Mouse (Mus musculus): ENCODE measurements at regions not wholly inside any gene's neighbourhood (a gene's known extent, or its start where the extent isn't known, plus 50 kb on each side); places are given as distances from the start of the nearest gene placed in this dataset.
A peak's percentile ranks its signal among the peaks of the same experiment; 100 is the strongest.

- DNase-seq (ENCODE audit: low read depth, low spot score): no peak
Observed at GRCm38 (mm10) chr8:87116190-87116765, 231.2 kb upstream of the N4bp1 start.

- no peak for DNase-seq (ENCODE audit: low read depth, low spot score)
Observed at GRCm38 (mm10) chr8:87112355-87112754, 227.3 kb upstream of the N4bp1 start.

DNA sequence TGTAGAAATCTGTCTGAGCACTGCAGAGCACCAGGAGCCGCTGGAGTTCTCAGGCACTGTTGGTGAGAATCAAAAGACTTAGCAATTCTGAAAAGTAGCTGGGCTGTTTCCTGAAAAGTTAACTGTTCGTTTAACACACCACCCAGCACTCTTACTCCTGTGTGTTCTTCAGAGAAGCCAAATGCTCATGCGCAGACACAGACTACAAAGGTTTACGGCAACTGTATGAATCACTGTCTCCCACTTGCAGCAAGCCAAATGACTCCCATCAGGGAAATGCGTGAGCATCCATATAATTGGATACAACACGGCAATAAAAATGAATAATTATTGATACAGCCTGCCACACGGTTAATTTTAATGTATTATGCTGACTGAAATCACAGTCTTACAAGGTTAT lies 220.0 kb upstream of the N4bp1 start:
- DNase-seq (ENCODE audit: low read depth, low spot score): no peak

DNA sequence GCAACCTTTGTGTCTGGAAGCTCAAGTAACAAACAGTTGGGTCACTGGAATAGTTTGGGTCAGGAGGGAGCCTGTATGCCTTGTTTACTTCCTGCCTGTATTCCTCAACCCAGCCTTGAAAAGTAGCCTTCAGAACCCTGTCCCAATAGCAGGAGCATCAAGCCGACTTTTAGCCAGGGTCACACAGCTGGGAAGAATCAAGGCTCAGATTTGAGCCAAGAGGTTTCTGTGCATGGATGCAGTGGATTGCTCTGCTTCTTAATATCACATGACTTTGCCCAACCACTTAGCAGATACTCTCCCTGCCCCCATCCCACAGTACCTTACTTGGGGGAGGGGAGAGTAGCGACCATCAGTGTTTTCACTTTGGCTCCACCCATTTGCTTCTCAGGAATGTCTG lies 210.2 kb upstream of the N4bp1 start:
- DNase-seq (ENCODE audit: low read depth, low spot score): peak; percentile 14

- DNase-seq (ENCODE audit: low read depth, low spot score): no peak
Observed at GRCm38 (mm10) chr8:87094685-87095084, 209.6 kb upstream of the N4bp1 start.

DNA sequence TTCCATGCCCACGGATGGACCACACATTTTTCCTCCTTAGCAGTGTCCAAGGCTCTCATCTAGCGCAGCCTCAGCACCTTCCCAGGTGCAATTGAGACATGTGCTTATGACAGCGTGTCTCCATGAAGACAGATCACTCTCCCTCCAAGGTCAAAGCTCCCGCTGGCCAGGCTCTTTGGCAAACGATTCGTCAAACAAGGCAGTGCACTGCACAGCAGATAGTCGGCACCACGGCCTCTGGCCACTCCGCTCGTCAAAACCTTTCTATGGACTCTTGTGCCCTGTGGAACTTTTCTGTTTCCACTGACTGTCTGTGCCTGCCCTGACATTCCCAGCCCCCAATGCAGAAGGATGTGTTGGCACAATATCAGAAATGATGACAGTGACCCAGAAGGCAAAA lies 208.7 kb upstream of the N4bp1 start:
- no peak for DNase-seq (ENCODE audit: low read depth, low spot score)

DNA sequence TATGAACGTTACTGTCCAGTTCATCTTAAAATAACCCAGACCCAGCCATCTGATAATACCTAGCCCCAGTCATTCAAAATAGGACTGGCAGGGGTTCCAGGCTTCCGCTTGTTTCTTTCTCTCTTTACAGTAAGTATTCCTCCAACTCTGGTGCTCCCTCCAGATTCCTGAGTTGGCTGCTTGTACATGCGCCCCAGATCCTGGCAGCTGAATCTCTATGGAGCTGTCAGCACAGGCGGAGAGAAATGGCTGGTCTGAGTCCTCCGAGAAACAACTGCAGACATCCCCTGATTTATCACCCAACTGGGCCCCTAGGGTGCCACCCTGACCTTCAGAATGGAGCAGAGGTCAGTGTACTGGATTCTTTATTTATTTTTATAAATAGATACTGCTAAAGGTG lies 208.0 kb upstream of the N4bp1 start:
- no peak for DNase-seq (ENCODE audit: low read depth, low spot score)

GRCm38 (mm10) chr8:87087451-87088095 lies 202.5 kb upstream of the N4bp1 start:
- DNase-seq (ENCODE audit: low read depth, low spot score): peak; percentile 25

- DNase-seq (ENCODE audit: low read depth, low spot score): no peak
Observed at GRCm38 (mm10) chr8:87078260-87078659, 193.2 kb upstream of the N4bp1 start.

GRCm38 (mm10) chr8:87075921-87076320 lies 190.9 kb upstream of the N4bp1 start:
- DNase-seq (ENCODE audit: low read depth, low spot score): no peak

DNA sequence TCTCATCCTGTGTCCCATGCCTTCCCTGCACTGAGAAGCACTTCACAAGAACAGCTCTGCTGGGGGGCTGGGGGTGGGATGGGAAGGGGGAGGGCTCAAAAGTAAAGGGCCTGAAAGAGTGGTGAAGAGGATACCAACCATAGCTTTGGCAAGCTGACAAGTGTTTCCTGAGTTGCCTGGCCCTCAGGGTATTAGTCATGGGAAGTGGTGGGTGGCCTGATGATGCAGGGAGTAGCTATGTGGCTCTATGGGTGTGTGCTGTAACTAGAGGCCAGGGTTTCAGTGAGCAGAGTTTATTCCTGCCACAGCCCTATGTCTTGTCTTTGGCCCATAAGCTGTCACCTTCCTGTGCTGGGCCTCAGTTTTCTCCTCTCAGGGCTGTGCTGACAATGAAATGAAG lies 186.2 kb upstream of the N4bp1 start:
- DNase-seq (ENCODE audit: low read depth, low spot score): no peak

DNA sequence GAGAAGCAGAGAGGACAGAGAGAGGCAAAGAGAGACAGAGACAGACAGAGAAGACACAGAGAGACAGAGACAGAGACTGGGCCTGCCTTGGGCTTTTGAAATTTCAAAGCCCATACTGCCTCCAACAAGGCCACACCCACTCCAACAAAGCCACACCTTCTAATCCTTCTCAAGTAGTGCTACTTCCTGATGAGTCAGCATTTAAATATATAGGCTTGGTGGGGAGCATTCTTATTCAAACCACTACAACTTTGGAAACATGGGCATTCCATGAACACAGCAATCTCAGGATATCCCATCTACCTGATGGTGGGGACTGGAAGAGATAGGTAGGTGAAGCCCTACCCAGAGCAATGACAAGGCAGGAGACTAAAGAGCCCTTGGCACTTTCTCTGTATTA lies 182.0 kb upstream of the N4bp1 start:
- DNase-seq (ENCODE audit: low read depth, low spot score): peak; percentile 18

GRCm38 (mm10) chr8:87064768-87065167 lies 179.7 kb upstream of the N4bp1 start:
- DNase-seq (ENCODE audit: low read depth, low spot score): no peak

- no peak for DNase-seq (ENCODE audit: low read depth, low spot score)
Observed at GRCm38 (mm10) chr8:87064250-87064747, 179.2 kb upstream of the N4bp1 start.

- no peak for DNase-seq (ENCODE audit: low read depth, low spot score)
Observed at GRCm38 (mm10) chr8:87063588-87063987, 178.5 kb upstream of the N4bp1 start.

- DNase-seq (ENCODE audit: low read depth, low spot score): no peak
Observed at GRCm38 (mm10) chr8:87049746-87050145, 164.7 kb upstream of the N4bp1 start.

GRCm38 (mm10) chr8:87049196-87049595 lies 164.1 kb upstream of the N4bp1 start:
- DNase-seq (ENCODE audit: low read depth, low spot score): no peak

DNA sequence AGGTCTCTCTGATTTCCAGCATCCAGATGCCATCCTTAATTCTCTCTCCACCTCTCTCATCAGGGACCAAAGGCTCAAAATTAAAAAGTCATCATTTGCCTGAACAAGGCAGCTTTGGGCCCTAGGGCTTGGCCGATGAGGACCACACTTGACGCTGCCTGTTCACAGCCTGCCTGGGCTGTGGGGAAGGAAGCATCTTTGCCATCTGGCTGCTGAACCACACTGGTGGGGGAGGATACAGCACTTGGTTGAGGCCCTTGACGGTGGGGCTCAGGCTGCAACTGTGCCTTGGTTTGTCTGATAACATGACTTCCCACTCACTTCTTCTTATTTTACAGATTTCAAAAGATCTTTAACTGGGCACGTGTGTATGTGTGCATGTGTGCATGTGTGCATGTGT lies 161.5 kb upstream of the N4bp1 start:
- no peak for DNase-seq (ENCODE audit: low read depth, low spot score)

DNA sequence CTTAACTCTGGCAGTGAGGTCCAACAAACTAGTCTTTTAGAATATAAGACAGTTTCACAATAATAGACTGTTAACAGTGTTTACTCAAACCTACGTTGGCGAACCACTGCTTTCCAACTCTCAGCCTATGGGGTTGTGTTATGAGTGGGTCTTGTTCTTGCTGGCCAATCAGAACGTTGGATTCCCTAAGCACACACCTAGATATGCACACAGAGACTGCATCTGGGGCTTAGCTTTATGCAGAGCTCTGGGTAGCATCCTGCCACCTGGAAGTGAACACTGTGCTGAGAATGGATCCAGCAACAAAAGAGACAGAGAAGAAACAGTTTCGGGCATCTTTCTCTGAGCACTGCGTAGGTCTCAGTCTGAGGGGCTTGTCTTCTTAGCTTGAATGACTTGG lies 158.0 kb upstream of the N4bp1 start:
- no peak for DNase-seq (ENCODE audit: low read depth, low spot score)

GRCm38 (mm10) chr8:87037620-87038380 lies 152.7 kb upstream of the N4bp1 start:
- peak; percentile 35 for DNase-seq (ENCODE audit: low read depth, low spot score)

- peak; percentile 92 for DNase-seq (ENCODE audit: low read depth, low spot score)
Observed at GRCm38 (mm10) chr8:87035996-87036395, 150.9 kb upstream of the N4bp1 start.

- no peak for DNase-seq (ENCODE audit: low read depth, low spot score)
Observed at GRCm38 (mm10) chr8:87028171-87028570, 143.1 kb upstream of the N4bp1 start.

DNA sequence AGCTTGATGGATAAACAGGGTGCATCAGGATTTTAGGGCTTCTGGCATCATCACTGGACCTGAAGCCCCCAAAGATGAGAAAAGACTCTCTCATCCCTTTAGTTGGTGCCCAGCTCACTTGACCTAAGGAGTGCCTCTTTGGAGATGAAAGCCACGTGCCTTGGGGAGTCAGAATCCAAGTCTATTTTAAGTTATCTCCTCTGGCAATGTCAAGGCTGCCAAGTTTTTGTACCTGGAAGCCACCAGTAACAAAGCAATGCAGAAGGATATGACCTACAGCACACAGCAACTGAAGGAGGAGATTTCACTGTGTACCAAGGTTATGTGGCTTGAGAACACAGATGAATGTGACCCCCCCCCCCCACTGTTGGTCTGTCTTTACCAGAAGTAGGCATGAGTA lies 140.9 kb upstream of the N4bp1 start:
- no peak for DNase-seq (ENCODE audit: low read depth, low spot score)
